Mouse (Mus musculus): ENCODE data around the gene Rpgr. TPM values are rescaled to one million over a fixed set of nuclear protein-coding genes. Genes with fewer than 3 reads are reported as not detected.

The Rpgr gene
- polyA plus RNA-seq, 1 experiment from 2014 or later: 14.6 TPM

DNA sequence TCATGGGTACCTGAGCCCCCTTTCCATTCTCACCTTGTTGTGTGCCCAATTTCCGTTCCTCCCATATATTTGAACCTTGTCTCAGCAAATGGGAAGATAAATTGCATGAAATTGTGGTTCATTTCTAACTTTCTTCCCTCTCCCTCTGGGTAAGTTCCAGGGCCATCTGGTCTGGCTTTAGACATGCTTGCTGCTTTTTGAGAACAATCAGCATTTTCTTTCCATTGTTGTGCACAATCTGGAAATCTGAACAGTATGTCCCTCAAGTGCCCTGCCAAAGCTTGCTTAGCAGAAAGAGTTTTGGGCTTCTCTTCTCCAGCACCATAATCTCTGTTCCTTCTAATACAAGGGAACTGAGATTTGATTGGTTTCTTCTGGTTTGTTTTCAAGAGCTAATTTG is 152.9 kb downstream of the Rpgr start:
- ATAC-seq (replicated peaks; ENCODE audit: low FRiP score, low TSS enrichment, low read depth): no peak
- Histone ChIP-seq H3K36me3 (ENCODE audit: control insufficient read depth, insufficient read depth, low read length) (no peaks in the 10 kb centered on the region), H3K9ac (ENCODE audit: low read length) (no peak overlapping the region), H3K27me3 (replicated peaks; ENCODE audit: control insufficient read depth, insufficient read depth, low read length) (no peaks in the 10 kb centered on the region), H3K4me1 (replicated peaks; ENCODE audit: control insufficient read depth, insufficient read depth, low read length) (no peaks in the 10 kb centered on the region), H3K4me3 (ENCODE audit: low read depth, low read length) (no peak overlapping the region), H3K27ac (ENCODE audit: low read depth) (no peak overlapping the region), H3K4me2 (ENCODE audit: low read length) (no peak overlapping the region), H3K9me3 (ENCODE audit: control insufficient read depth, low read length) (no peaks in the 10 kb centered on the region)
- no peak for DNase-seq (ENCODE audit: low spot score)
- 81% methylated on average over 1 of the region's 1 CpGs for WGBS

DNA sequence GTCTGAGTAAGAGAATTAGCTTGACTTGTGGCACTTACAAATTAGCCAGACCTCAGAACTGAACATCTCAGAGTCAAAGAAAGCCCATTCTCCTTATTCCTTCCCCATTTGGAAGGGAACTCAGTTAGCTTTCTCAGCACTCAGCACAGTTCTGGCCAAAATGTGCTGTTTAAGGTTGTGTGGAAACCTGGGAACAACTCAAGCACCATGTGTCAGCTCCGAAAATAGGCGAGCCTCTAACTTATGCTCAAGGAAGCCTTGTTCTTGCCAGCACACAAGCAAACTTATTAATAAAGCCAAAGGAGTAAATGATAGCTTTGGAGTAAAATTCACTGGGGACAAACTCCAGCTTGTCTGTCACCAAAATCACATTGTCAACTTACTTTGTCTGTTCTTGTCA is 153.4 kb downstream of the Rpgr start:
- no peak overlapping the region for H3K27ac ChIP-seq (ENCODE audit: low read depth)
- no peaks in the 10 kb centered on the region for H3K9me3 ChIP-seq (ENCODE audit: control insufficient read depth, low read length)
- H3K27me3 ChIP-seq (replicated peaks; ENCODE audit: control insufficient read depth, insufficient read depth, low read length): no peaks in the 10 kb centered on the region
- no peak overlapping the region for H3K9ac ChIP-seq (ENCODE audit: low read length)
- H3K4me3 ChIP-seq (ENCODE audit: low read depth, low read length): no peak overlapping the region
- WGBS: 88% methylated on average over 2 of the region's 2 CpGs
- H3K36me3 ChIP-seq (ENCODE audit: control insufficient read depth, insufficient read depth, low read length): no peaks in the 10 kb centered on the region
- ATAC-seq (replicated peaks; ENCODE audit: low FRiP score, low TSS enrichment, low read depth): no peak
- H3K4me1 ChIP-seq (replicated peaks; ENCODE audit: control insufficient read depth, insufficient read depth, low read length): no peaks in the 10 kb centered on the region
- no peak for DNase-seq (ENCODE audit: low spot score)
- H3K4me2 ChIP-seq (ENCODE audit: low read length): no peak overlapping the region

DNA sequence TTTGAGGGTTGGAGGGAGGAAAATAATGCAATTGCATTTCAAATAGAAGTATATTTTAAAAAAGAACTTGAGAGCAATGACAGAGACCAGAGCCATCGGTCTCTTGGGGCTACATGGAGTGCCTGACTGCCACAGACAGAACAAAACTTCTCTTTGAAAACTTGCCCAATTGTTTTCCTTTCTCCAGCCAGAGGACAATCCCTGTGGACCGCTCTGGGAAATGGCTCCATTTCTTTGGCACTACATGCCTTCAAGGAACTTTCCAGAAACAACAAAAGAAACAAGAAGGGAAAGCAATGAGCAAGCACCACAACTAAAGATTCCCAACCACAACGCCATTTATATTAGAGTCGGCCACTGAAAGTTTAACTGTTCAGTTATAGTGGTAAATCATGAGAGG is 154.5 kb downstream of the Rpgr start:
- no peak overlapping the region for H3K27ac ChIP-seq (ENCODE audit: low read depth)
- ATAC-seq (replicated peaks; ENCODE audit: low FRiP score, low TSS enrichment, low read depth) (no peak), DNase-seq (ENCODE audit: low spot score) (no peak)
- no peaks in the 10 kb centered on the region for H3K36me3 ChIP-seq (ENCODE audit: control insufficient read depth, insufficient read depth, low read length)
- H3K4me3 ChIP-seq (ENCODE audit: low read depth, low read length): no peak overlapping the region
- no peak overlapping the region for H3K4me2 ChIP-seq (ENCODE audit: low read length)
- no peaks in the 10 kb centered on the region for H3K27me3 ChIP-seq (replicated peaks; ENCODE audit: control insufficient read depth, insufficient read depth, low read length)
- 82% methylated on average over 4 of the region's 4 CpGs for WGBS
- H3K9ac ChIP-seq (ENCODE audit: low read length): no peak overlapping the region
- no peaks in the 10 kb centered on the region for H3K4me1 ChIP-seq (replicated peaks; ENCODE audit: control insufficient read depth, insufficient read depth, low read length)
- no peaks in the 10 kb centered on the region for H3K9me3 ChIP-seq (ENCODE audit: control insufficient read depth, low read length)

DNA sequence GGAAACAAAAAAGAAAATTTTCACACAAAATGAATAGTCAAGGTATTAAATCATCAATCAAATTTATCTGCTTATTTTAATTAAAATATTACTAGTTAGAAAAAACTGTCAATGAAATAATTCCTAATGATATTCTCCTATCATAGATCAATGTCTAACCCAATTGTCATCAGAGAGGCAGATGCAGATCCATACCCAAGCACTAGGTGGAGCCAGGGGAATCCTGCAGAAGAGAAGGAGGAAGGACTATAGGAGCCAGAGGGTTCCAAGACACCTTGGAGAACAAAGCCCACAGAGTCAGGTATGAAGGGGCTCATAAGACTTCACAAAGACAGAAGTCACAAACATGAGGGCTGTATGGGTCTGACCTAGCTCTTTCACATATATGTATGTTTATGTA is 182.1 kb downstream of the Rpgr start:
- no peaks in the 10 kb centered on the region for H3K4me1 ChIP-seq (replicated peaks; ENCODE audit: control insufficient read depth, insufficient read depth, low read length)
- no peak for DNase-seq (ENCODE audit: low spot score)

More for the DNA sequence above, 182.1 kb downstream of the Rpgr start:
- Histone ChIP-seq H3K4me3 (ENCODE audit: low read depth, low read length) (no peak overlapping the region), H3K9me3 (ENCODE audit: control insufficient read depth, low read length) (no peaks in the 10 kb centered on the region), H3K27me3 (replicated peaks; ENCODE audit: control insufficient read depth, insufficient read depth, low read length) (no peaks in the 10 kb centered on the region), H3K9ac (ENCODE audit: low read length) (no peak overlapping the region), H3K4me2 (ENCODE audit: low read length) (no peak overlapping the region), H3K36me3 (ENCODE audit: control insufficient read depth, insufficient read depth, low read length) (no peaks in the 10 kb centered on the region), H3K27ac (ENCODE audit: low read depth) (no peak overlapping the region)
- no peak for ATAC-seq (replicated peaks; ENCODE audit: low FRiP score, low TSS enrichment, low read depth)

Other genes starting within 250 kb of the Rpgr start
- gene Srpx, start 99.2 kb downstream of the Rpgr start, polyA plus RNA-seq (2014; fragmentation: Nextera tagmentation; extraction: Ambion mirVana): 20.5 and 25.1 TPM in 2 replicates
- 12.5 and 16.5 TPM in 2 replicates for gene Otc, start 35.4 kb upstream of the Rpgr start, polyA plus RNA-seq (2014; fragmentation: Nextera tagmentation; extraction: Ambion mirVana)